Mouse (Mus musculus): ENCODE data around the gene Zcchc18.

GRCm38 (mm10) chrX:137031726-137032125 lies 38.8 kb downstream of the Zcchc18 start:
- TF ChIP-seq CTCF (IDR thresholded peaks at IDR 0.05) (no peak), EP300 (IDR thresholded peaks at IDR 0.05) (no peak)
